Mouse (Mus musculus) E14TG2a.4 (cell line): ENCODE measurements around the gene Fut7.

Experiments
- CTCF ChIP-seq: conservative IDR thresholded peaks from 2 replicates; pipeline ENCODE4 v1.5.1; 2014; ENCODE audit warnings: low read length
- NANOG ChIP-seq: IDR thresholded peaks from 2 replicates; pipeline ENCODE4 v1.6.1; 2014; ENCODE audit warnings: borderline replicate concordance, low read length, mixed read lengths

DNA sequence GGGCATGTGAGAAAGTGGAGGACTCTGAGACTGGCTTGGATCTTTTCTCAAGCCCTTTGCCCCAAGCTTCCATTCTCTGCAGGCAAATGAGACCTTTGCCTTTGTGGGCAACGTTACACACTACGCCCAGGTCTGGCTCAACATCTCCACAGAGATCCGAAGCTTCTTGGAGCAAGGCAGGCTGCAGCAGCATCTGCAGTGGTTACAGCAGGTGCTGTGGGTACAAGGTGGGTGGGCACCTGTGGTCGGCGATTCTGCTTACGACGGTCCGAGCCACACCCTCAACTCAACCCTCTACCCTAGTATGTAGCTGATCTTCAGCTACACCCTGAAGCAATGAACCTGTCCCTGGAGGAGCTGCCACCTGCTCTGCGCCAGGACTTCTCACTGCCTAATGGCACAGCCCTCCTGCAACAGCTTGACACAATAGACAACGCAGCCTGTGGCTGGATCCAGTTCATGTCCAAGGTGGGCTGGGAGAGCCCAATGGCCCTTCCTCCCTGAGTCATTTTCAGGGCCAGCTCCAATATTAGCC, 13.3 kb downstream of the Fut7 start:
- TF ChIP-seq CTCF (no peak), NANOG (no peak)
